Mouse (Mus musculus): ENCODE measurements around the gene Ifna15. TPM values are rescaled to one million over a fixed set of nuclear protein-coding genes. Genes with fewer than 3 reads are reported as not detected.

The Ifna15 gene
- total and polyA plus RNA-seq, 3 experiments, result not detected

DNA sequence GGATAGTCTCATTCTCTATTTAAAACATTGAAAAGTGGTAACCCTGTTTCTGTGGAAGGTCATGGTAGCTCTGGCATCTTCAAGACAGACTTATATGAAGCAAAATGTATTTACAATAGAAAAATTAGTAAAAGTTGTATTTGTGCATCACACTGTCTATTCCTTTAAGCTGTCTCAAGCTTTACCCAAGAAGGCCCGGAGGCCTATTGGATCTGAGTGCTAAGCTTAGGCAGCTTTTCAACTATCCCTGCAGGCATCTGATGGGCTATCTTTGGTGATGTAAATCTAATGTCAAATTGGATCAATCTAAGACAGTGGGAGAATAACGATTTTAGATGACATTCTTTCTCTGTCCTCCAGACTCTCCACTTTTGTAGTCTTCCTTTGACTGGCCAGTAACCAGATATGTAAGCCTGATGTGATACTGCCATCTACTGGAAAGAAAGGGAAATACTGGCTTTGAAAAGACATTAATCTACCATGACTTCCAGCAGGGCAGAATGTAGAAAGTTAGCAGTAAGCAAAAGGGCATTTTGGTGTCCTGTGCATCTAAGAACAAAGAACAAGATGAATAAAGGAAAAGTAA lies 14.3 kb downstream of the Ifna15 start:
- H3K36me3 ChIP-seq (replicated peaks in 1 of 2; ENCODE audit: control insufficient read depth in 1 of 2, insufficient read depth in 1 of 2, low read length in 1 of 2), result no peaks in the 10 kb centered on the region
- dilution Hi-C loops (cut with MboI; ENCODE audit: extremely low pct_ligation_motif_present, extremely low pct_unique_long_range_greater_than_20kb, low sequenced_read_pairs) (no loop called here), in situ Hi-C loops (cut with MboI; ENCODE audit: low pct_ligation_motif_present, low pct_unique_long_range_greater_than_20kb, low sequenced_read_pairs) (loop anchor here (25.0 kb wide), 3 partner anchors 181 to 756 kb away; no protein-coding TSS in a partner anchor)
- H3K4me2 ChIP-seq (ENCODE audit: insufficient read depth, low read depth, poor library complexity, severe bottlenecking), result no peak overlapping the region
- no peaks in the 10 kb centered on the region for H3K4me1 ChIP-seq (ENCODE audit: control insufficient read depth in 1 of 2, insufficient read depth in 2 of 2)
- no peak overlapping the region for H3K4me3 ChIP-seq (replicated peaks in 1 of 3; ENCODE audit: low read depth in 2 of 3, low read length in 2 of 3, poor library complexity in 1 of 3)
- H3K9me3 ChIP-seq (replicated peaks; ENCODE audit: low read length), result no peaks in the 10 kb centered on the region
- peak; percentile 79 for DNase-seq (ENCODE audit: extremely low read depth)
- no peaks in the 10 kb centered on the region for H3K27me3 ChIP-seq (replicated peaks)
- H3K9ac ChIP-seq (ENCODE audit: insufficient read depth, low read depth), result no peak overlapping the region
- no peak for TF ChIP-seq EP300 (IDR thresholded peaks at IDR 0.05; ENCODE audit: low read length)
- TF ChIP-seq CHD2 (IDR thresholded peaks at IDR 0.05; ENCODE audit: low read length), result no peak
- TF ChIP-seq UBTF (IDR thresholded peaks at IDR 0.05; ENCODE audit: low read depth, low read length), result no peak
- no peak for TF ChIP-seq ETS1 (conservative IDR thresholded peaks at IDR 0.05; ENCODE audit: low read depth, low read length)
- no peak for TF ChIP-seq SIN3A (IDR thresholded peaks at IDR 0.05; ENCODE audit: low read length)
- no peak; the same call in 1 of the 2 replicates for TF ChIP-seq ZC3H11A (IDR thresholded peaks at IDR 0.05; ENCODE audit: low read depth, low read length)
- peak; percentile 98 for TF ChIP-seq RAD21 (IDR thresholded peaks at IDR 0.05; ENCODE audit: low read depth, low read length)
- no peak for TF ChIP-seq USF1 (IDR thresholded peaks at IDR 0.05; ENCODE audit: low read depth, low read length)
- TF ChIP-seq TCF12 (IDR thresholded peaks at IDR 0.05; ENCODE audit: low read depth, low read length), result no peak
- no peak for TF ChIP-seq BHLHE40 (IDR thresholded peaks at IDR 0.05; ENCODE audit: low read depth, low read length)
- TF ChIP-seq NELFE (IDR thresholded peaks at IDR 0.05; ENCODE audit: low read depth, low read length), result no peak
- no peak for TF ChIP-seq MEF2A (IDR thresholded peaks at IDR 0.05; ENCODE audit: borderline replicate concordance, low read depth, low read length)
- no peak for TF ChIP-seq ELF1 (IDR thresholded peaks at IDR 0.05; ENCODE audit: low read depth, low read length)
- TF ChIP-seq MAZ (IDR thresholded peaks at IDR 0.05; ENCODE audit: low read depth, low read length), result no peak
- no peak for TF ChIP-seq KAT2A (IDR thresholded peaks at IDR 0.05; ENCODE audit: insufficient replicate concordance, low read length)
- no peak for TF ChIP-seq RCOR1 (conservative IDR thresholded peaks at IDR 0.05; ENCODE audit: low read depth, low read length)
- TF ChIP-seq TBP (conservative IDR thresholded peaks at IDR 0.05; ENCODE audit: low read depth, low read length), result no peak
- TF ChIP-seq HCFC1 (IDR thresholded peaks at IDR 0.05; ENCODE audit: low read depth, low read length), result no peak
- no peak for TF ChIP-seq MYC (IDR thresholded peaks at IDR 0.05; ENCODE audit: low read depth, low read length)
- no peak for TF ChIP-seq ZNF384 (IDR thresholded peaks at IDR 0.05; ENCODE audit: low read depth, low read length)
- TF ChIP-seq CTCF (conservative IDR thresholded peaks at IDR 0.05 in 1 of 2, IDR thresholded peaks at IDR 0.05 in 1 of 2; ENCODE audit: low read depth in 2 of 2, low read length in 2 of 2), result peak; percentile 54 to 93
- TF ChIP-seq SMC3 (IDR thresholded peaks at IDR 0.05; ENCODE audit: low read depth, low read length), result peak; percentile 71
- H3K79me2 ChIP-seq (replicated peaks; ENCODE audit: control insufficient read depth, extremely low read depth, insufficient read depth, poor library complexity, severe bottlenecking), result no peaks in the 10 kb centered on the region
- no peak overlapping the region for H3K27ac ChIP-seq (ENCODE audit: insufficient read depth, low read depth)

Measured in CH12.LX (cell line).